Mouse (Mus musculus) spleen, adult 12 weeks (tissue): ENCODE measurements around the gene Mrpl52.
A peak's percentile ranks its signal among the peaks of the same experiment; 100 is the strongest.

Experiments
- DNase-seq: peaks from one replicate; pipeline ENCODE4 v3.0.0; 2022; ENCODE audit warnings: low spot score

The Mrpl52 gene

GRCm38 (mm10) chr14:54432837-54433830 lies 6.4 kb downstream of the Mrpl52 start:
- DNase-seq: no peak

GRCm38 (mm10) chr14:54433941-54434531 lies 7.3 kb downstream of the Mrpl52 start:
- no peak for DNase-seq

- DNase-seq: no peak
These were observed 8.6 kb downstream of the Mrpl52 start for GRCm38 (mm10) chr14:54435194-54435918.

GRCm38 (mm10) chr14:54439155-54439554 lies 12.4 kb downstream of the Mrpl52 start:
- DNase-seq: no peak

- no peak for DNase-seq
These were observed 12.9 kb downstream of the Mrpl52 start for GRCm38 (mm10) chr14:54439610-54440009.

- no peak for DNase-seq
These were observed 13.8 kb downstream of the Mrpl52 start for GRCm38 (mm10) chr14:54440538-54440937.

GRCm38 (mm10) chr14:54441365-54441764 lies 14.7 kb downstream of the Mrpl52 start:
- DNase-seq: no peak

GRCm38 (mm10) chr14:54442548-54442947 lies 15.8 kb downstream of the Mrpl52 start:
- DNase-seq: no peak

- DNase-seq: no peak
These were observed 16.5 kb downstream of the Mrpl52 start for GRCm38 (mm10) chr14:54443196-54443595.

- DNase-seq: no peak
These were observed 17.3 kb downstream of the Mrpl52 start for GRCm38 (mm10) chr14:54443712-54444618.

- DNase-seq: no peak
These were observed 18.8 kb downstream of the Mrpl52 start for GRCm38 (mm10) chr14:54445476-54445875.

- no peak for DNase-seq
These were observed 26.9 kb downstream of the Mrpl52 start for GRCm38 (mm10) chr14:54453566-54453965.

- no peak for DNase-seq
These were observed 28.2 kb downstream of the Mrpl52 start for GRCm38 (mm10) chr14:54454669-54455528.

- DNase-seq: no peak
These were observed 31.3 kb downstream of the Mrpl52 start for GRCm38 (mm10) chr14:54457907-54458569.

GRCm38 (mm10) chr14:54462146-54462545 lies 35.4 kb downstream of the Mrpl52 start:
- no peak for DNase-seq

- no peak for DNase-seq
These were observed 36.6 kb downstream of the Mrpl52 start for GRCm38 (mm10) chr14:54463108-54463958.

- DNase-seq: peak; percentile 89
These were observed 37.2 kb downstream of the Mrpl52 start, which contains the start of gene Lrp10 for GRCm38 (mm10) chr14:54463959-54464292. Gene Lrp10, plus strand, starts transcription at chr14:54464137.

- peak; percentile 72 for DNase-seq
These were observed 37.7 kb downstream of the Mrpl52 start for GRCm38 (mm10) chr14:54464293-54465005.
